Mouse (Mus musculus) right cerebral cortex, adult 18-20 months (tissue): ENCODE data around the gene Med13l.
A peak's percentile ranks its signal among the peaks of the same experiment; 100 is the strongest.

Source experiments
- DNase-seq: peaks from one replicate; pipeline ENCODE4 v3.0.0; 2022; ENCODE audit warnings: mixed read lengths

The Med13l gene

DNA sequence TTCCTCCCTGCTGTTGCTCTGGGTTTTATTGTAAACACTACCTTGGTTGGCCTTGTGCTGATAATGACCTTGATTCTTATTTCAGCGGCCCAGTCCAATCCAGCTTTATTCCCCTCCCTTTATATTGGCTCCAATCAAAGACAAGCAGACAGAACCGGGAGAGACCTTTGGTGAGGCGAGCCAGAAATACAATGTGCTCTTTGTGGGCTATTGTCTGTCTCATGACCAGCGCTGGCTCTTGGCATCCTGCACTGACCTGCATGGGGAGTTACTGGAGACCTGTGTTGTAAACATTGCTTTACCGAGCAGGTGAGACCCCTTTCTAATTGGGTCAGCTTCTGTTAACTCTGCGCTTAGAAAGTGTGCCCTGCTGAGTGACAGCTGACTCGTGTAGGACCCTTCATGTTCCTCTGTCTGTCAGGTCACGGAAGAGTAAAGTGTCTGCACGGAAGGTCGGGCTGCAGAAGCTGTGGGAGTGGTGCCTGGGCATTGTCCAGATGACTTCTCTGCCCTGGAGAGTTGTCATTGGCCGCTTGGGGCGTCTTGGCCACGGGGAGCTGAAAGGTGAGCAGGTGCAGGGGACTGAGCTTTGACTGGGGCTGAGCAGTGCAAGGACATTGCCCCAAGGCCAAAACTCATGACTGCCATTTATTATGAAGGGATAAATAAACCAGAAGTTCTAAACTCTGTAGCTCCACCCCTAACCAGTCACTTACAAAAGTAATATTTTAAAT is 191.1 kb downstream of the Med13l start:
- no peak for DNase-seq

DNA sequence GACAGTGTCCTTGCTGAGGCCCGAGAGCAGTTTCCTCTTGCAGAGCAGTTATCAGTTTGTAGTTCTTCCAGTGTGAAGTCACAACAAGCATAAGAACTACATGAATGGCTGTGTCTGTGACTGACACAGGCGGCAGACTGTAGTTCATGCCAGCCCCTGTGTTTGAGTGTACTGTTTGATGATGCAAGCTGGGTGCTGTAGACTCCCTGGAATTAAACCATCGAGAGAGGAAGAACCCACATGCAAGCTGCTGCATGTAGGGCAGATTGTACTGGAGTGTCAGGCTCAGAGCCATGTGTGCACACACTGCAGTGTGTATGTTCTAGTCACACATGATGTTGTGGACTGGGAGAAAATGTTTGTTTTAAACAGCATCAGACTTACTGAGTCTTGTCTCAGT is 192.4 kb downstream of the Med13l start:
- DNase-seq = no peak

DNA sequence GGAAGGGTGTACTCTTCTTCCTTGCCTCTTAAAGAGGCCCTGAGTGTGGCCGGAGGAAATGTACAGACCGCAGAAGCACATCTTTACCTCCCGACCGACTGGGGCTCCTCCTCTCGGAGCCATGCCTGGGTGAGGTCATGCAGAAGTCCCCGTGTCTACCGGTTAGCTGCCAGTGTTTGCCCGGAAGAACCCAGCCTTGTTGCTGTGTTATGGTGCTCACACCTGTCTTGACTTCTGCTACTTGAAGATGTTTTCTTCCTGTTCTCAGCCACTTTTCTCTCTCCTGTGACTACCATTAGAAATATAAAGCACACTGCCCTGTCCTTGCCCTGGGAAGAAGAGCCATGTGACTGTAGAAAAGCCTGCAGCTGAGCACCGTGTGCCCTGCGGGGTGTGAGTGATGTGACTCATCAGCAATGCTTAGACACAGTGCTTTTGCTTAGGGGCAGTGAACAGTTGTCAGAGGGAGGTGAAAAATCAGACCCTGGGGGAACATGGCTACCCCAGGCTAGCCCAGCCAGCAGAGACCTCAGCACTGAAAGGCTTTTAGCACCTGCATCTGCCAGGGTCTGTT is 193.1 kb downstream of the Med13l start:
- DNase-seq = no peak

DNA sequence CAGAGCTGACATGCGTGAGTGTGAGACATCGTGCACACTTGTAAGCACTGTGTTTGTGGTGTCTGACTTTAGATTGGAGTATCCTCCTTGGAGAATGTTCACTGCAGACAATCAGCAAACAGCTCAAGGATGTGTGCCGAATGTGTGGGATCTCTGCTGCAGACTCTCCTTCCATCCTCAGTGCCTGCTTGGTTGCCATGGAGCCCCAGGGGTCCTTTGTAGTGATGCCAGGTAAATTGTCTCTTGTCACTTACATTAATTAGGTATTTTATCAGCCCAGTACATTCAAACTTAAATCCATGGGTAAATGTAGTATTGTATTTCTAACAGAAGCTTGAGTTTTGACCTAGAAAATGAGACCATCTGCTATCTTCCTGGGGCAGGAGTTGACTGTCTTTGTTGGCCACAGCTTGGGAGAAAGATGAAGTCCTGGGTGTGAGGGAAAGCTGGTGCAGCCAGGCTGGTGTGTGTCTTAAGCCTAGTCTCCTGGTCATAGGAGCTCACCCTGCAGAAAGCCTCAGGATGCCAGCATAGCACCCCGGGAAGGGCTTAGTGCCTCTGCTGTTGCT is 193.8 kb downstream of the Med13l start:
- no peak for DNase-seq

DNA sequence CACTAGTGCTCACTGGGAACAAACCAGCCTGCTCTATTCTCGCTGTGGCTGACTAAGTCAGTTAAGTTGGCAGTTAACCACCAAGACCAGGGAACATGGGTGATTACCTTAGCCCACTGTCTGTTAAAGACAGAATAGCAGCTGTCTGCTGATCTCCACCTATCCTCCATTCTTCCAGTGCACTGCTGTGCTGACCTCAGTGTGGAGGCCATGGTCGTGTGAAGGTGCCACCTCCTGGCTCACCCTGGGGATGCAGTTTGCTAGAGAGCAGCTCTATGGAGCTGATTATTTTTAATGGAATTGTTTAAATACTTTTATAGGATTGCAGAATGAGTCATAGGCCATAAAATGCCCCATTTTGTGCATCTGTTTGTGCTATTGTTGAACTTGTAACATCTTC is 195.6 kb downstream of the Med13l start:
- DNase-seq = no peak

DNA sequence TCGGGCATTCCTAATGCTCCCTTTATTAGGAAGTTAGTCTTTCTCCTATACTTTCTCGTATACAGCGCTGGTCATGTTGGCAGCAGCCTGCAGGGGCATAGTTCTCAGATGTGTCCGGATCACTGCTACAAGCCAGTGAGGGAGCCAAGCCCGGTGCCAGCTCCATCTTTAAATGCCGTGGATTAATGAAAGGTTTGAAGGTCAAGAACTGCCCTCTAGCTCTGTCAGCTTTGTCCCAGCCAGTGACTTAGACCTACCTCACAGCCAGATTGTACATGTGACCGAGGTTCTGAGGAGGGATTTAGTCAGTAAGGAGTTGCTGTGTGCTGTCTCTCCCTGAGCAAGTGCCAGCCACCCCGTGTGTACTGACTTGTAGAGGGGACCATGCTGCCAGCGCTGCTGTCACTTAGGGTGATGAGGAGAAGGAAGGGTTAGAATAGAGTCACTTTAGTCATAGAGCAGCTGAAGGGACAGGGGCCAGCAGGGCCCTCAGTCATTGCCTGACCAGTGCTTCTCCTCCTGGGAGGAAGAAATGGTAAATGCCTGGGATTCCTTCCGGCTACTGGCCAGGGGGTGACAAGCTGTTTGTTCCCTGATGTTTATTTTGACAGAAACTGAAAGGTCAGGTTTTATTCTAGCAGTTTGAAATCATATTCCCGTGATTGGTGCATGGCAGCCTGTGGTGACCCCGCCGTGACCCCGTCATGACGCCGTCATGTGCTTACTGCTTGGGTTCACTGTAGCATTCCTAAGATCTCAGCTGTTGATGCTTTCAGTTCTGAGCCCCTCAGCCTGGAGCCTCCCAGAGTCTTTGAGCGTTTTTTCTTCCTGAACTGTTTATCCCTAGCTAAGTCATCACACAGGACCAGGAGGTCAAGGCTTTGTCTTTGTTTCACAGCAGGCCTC is 197.2 kb downstream of the Med13l start:
- DNase-seq = no peak

DNA sequence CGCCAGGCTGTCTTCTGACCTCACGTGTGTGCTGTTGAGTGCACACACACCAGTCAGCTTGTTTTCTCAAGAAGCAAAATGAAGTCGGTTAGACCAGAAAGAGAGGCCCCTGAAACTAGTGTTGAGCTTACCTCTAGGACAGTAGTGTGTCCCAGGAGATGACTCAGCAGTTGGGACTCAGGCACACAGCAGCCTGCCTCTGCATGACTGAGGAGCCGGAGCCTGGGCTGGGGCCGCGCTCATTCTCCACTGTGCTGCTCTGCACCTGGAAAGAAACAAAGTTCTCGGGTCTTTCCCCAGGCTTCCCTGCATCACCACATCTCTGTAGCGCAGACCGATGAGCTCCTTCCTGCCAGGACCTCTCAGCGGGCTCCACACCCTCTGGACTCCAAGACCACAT is 200.5 kb downstream of the Med13l start:
- DNase-seq = no peak

DNA sequence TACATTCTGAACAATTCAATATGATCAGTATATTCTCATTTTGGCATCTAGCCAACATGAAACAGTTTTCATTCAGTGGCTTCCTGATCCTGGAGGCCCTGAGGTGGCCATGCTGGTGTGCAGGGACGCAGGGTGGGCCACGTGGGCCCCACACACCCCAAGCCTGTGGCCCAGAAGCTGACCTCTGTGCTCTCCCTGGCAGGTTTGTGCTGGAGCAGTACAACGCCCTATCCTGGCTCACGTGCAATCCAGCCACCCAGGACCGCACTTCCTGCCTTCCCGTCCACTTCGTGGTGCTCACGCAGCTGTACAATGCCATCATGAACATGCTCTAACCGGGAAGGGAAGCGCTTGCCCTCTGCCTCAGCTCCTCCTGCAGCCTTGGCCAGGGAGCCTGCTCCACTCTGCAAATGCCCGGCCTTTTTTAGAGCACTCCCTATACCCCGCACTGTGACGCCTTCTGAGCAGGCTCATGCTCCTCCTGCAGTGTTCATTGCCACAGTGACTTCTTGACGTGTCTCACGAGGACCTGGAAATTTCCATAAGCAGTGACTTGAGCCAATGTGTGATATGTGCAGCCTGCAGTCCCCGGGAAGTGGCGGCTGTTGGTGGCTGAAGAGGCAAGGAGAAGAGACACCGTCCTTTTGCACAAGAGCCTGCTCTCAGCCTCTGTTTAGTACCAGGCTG is 202.2 kb downstream of the Med13l start:
- peak; percentile 51 for DNase-seq

DNA sequence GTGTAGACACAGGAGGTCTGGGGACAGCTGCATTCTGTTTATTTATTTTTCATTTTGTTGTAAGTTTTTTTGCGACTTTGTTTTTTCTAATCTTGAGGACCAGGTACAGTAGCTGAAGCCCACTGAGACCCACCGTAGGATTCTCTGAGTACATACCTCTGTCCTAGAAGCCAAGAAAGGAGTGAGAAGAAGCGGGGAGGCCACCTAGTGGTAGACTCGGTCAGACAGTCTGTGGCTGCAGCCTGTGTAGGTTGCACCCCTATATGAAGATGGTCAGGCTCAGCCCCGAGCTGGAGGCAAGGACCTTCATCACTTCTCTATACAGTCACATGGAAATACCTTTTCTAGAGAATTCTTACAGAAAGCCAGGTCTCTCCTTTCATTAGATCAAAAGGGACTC is 202.9 kb downstream of the Med13l start:
- no peak for DNase-seq

DNA sequence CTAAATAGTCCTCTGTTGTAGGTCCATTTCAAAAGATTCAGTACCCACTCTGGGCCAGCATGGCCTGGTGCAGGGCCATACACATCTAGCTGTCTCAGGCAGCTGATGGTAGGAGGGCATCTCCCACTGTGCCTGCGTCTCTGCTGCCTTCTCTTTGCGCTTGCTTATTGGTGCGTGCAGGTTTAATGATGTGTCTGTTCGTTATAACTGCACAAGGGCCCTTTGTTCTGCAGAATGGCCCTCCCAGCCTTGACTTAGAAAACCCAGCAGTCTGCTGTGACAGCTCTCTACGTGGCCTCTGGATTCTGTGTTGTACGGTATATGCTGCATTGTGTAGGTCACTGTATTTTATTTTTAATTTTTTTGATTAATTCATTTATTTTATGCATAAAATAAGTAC is 208.7 kb downstream of the Med13l start:
- DNase-seq = no peak

DNA sequence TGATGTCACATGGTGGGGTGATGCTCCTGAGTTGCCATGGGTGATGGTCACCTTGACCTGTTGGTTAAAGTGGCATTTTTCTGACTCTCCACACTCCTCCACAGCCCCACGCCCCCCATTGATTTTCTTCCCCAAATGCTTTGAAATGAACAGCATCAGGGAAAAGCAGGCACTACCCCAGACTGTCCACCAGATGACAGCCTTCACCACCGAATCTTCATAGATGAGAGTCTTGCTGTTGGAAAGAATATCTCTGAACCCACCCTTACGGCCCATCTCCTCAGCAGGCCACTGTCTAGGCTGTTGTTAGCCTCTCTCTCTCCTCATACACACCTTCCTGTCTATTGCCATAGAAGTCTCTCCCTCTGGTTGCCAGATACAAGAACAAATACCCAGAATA is 213.4 kb downstream of the Med13l start:
- DNase-seq = no peak

DNA sequence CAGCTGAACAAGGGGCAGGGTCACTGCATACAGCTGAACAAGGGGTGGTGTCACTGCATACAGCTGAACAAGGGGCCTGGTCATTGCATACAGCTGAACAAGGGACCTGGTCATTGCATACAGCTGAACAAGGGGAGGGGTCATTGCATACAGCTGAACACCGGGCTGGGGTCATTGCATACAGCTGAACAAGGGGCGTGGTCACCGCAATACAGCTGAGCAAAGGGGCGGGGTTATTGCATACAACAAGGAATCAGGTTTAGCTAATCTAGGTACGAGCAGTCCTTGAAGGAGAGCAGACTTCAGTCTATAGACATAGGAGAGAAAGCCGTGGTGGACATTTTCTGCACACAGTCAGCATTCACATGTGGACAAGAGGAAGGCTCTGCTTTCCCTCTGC is 215.9 kb downstream of the Med13l start:
- no peak for DNase-seq

DNA sequence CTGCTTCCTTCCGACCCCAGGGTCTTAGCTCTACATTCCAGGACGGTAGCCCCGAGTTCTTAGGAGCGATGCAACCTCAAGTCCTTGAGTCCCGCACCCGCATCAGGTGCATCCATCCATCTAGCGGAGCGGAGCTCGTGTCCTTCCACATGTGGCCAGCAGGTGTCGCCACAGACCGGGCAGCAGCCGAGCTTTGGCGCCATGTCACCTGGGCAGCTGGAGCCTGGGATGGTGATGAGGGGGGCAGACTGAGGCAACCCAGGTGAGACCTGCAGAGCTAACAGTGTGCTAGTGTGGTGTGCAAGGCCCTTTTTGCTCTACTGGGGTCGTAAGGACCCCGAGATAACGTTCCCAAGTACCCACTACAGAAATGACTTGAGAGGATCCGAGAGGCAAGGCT is 221.1 kb downstream of the Med13l start:
- no peak for DNase-seq

DNA sequence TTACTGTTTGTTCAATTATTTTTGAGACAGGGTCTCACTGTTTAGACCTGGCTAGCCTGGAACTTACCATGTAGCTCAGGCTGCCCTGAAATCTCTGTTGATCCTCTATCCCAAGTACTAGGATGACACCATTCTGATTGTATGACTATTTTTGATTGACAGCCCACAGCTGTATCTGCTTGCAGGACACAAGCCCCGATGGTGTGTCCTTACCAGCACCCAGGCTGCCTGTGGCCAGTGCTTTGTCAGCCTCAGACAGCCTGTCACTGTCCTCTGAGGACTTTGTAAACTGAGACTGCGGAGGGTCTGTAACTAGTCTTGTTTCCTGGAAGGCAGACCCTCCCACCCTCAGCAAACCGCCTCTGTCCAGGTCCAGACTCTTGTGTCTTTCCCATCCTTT is 221.7 kb downstream of the Med13l start:
- no peak for DNase-seq

DNA sequence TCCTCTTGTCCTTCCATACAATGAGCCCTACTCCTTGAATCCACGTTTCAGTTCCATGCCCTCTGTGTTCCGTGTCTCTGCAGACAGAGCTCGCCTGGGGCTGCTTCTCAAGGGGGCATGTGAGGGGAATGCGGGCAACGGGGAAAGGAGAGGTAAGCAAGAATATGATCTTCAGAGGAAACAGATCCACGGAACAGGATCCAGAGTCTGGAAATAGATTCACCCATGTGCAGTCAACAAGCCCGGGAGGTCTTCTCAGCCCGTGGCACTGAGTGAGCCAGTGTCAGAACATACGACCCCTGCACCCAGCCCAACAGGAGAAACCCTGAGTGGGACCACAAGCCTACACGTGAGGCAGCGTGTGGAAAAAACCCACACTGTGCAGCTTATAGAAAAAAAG is 228.7 kb downstream of the Med13l start:
- DNase-seq = no peak

DNA sequence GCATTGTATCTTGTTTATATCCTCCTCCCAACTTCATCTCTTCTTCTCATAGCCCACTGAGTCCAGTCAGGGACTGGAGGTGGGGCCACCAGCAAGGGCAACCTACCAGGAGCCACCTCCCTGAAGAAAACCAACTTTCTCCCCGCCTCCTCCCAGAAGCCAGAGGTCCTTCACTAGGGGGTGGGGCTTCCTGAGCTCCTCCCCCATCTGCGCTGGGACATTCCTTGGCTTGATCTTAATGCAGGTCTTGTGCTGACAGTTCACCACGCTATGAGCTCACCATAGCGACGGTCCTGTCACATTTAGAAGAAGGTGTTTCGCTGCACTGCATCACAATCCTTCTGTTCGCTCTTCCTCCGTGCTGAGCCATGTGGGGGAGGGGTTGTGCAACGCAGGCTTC is 229.3 kb downstream of the Med13l start:
- DNase-seq = no peak

DNA sequence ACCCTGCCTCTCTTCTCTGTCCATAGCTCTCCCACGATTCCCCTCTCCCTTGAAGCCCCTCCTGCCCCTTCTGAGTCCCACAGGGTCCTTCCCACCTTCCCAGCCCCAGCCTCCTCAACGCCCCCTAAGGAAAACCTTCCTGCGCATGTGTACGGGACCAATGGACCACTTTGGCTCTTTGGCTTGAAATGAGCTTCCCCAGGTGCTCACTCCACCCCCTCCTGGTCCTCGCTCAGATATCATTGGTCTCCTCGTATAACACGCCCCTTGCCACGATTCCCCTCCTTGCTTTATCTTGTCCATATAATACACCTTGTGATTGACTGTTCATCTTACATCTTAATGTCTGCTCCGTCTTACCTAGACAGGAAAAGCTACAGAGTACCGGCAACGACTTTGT is 237.3 kb downstream of the Med13l start:
- DNase-seq = no peak

DNA sequence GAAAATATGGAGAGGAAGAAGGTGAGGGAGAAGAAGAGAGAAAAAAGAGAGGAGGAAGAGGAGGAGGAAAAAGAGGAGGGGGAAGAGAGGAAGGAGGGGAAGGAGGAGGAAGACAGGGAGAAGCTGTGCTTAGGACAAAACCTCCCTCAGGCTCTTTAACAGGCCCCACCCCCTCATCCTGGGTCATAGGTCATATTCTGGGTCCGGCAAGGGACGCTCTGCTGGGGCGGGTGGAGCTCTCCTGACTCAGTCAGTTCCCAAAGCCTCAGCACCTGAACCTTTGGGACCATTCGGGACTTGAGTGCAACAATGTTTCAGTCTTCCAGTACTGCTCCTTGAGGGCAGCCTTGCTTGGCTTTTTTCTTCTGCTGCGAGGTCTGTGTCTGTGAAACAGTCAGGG is 241.1 kb downstream of the Med13l start:
- DNase-seq = no peak

DNA sequence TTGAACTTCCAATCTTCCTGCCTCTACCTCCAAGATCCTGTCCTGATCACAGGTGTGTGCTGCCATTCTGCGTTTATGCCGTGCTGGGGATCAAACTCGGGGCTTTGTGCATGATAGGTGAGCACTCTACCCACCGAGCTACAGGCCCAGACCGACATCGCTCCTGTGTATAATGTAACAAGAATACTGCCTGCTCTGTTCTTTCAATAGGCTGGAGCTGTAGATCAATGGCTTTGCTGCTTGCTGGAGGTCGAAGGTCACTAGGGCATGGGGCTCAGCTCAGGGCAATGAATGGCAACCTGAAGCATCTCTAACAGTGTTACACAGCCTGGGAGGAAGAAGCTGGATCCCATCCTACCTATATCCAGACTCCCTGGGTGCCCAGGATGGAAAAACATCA is 241.6 kb downstream of the Med13l start:
- DNase-seq = no peak

DNA sequence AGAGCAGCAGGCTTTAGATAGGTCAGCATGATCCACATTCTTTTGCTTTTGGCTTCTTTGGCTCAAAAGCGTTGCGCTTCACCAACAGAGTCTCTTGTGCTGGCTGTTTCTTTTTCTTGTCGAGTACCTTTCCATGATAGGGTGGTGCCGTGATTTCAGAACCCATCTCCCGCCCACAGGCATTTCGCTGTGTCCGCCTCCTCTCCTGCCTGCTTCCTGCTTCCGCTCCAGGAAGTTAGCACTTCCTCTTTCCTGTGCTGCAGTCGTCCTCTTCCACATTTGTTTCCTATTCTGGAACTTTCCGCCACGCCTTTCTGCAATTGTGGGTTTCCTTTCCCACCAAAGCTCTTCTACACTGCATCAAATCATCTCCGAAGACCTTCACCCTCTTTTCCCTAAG is 248.5 kb downstream of the Med13l start:
- DNase-seq = no peak

DNA sequence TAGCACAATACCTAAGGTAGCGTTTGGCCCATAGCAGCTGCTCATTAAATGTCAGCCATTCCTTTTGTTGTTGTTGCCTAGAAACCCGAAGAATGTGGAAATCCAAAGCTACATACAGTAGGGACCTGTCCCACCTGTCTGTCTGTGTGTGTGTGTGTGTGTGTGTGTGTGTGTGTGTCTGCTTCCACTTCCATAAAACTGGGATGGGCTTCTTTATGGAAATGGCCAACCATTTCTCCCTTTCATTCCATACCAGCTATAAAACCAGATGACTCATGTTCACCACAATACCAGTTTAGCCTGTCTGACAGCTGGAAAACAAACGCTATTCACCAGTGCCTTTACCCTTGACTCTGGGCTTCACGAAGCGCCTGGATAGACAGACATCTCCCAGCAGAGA is 249.1 kb downstream of the Med13l start:
- no peak for DNase-seq

DNA sequence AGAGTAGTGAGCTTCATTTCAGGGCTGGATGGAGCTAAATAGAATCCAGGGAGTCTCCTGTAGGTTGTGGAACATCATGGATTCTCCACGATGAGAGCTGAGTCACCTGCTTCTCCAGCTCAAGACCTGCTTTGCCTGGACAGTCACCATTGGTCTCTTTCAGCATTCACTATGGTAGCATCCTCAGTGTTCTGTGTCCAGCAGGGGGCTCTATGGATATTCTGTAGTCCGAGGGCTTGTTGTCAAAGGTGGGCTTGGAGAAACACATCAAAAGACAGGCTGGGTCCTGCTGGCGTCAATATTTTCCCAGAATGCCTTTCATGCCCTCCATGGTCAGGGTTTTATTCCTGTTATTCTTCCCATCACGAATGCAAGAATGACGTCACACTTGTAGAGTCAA is 251.2 kb downstream of the Med13l start:
- no peak for DNase-seq

DNA sequence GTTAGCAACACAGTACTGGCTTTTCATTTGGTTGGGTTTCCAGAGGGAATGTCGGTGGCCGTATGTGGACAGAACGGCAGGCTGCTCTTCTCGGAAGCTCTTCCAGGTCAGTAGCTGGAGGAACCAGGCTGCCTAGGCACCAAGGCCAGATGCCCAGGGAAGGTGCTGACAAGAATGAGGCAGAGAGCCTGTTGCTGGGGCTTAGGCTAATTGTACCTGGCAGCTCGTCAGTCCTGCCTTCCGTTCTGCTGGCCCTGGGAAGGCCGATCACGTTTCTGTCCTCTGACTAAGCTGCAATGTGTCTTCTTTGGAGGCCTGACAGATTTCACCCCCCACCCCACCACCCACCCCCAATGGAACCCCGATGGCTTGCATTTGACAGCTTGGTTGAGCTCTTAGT is 251.9 kb downstream of the Med13l start:
- DNase-seq = no peak
